Comparison of ENCODE assay signal across 8 mouse cellular contexts in the genomic region with DNA sequence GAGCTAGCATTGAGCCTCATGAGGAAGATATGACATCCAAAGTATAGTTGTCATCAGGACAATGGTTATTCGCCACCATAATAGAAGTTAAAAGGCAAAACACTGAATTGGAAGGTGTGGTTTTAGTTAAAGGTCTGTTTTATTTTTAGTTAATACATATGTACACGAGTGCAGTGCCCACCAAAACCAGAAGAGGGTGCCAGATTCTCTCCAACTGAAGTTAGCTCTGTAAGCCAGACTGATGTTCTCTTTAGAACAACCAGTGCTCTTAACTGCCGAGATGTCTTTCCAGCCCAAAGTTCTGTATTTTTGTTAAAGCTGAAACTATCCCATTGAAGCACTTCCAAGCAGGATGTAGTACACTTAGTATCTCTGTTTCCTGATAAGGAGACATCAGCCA. TPM values are rescaled to one million over a fixed set of nuclear protein-coding genes. Genes with fewer than 3 reads are reported as not detected.
DNase-seq lines count a peak whose midpoint lies in the region; ATAC-seq and TF ChIP-seq lines count a peak whose summit lies in the region.

No protein-coding gene starts in this region.

- no peak overlapping the region for H3K27ac ChIP-seq in liver, adult 2 months (replicated peaks; ENCODE audit: insufficient read depth, low read depth, low read length)
- H3K27ac ChIP-seq in liver, embryonic 12.5 days, result no peak overlapping the region
- no peak overlapping the region for H3K27ac ChIP-seq in limb, embryonic 14.5 days (replicated peaks; ENCODE audit: low read depth, low read length)

- H3K9ac ChIP-seq in liver, adult 2 months (ENCODE audit: low read depth, low read length), result no peak overlapping the region
- H3K9ac ChIP-seq in liver, embryonic 12.5 days, result no peak overlapping the region
- no peak overlapping the region for H3K9ac ChIP-seq in limb, embryonic 14.5 days (ENCODE audit: low read depth, low read length, severe bottlenecking)

- WGBS in liver, adult 2 months, result 23% methylated on average over 3 of the region's 3 CpGs
- 6% methylated on average over 3 of the region's 3 CpGs for WGBS in liver, embryonic 12.5 days (ENCODE audit: insufficient replicate concordance)
- 7% methylated on average over 3 of the region's 3 CpGs for WGBS in limb, embryonic 14.5 days

- H3K79me2 ChIP-seq in liver, adult 2 months (ENCODE audit: control insufficient read depth, insufficient read depth, low read length), result peaks cover 7% of the 10 kb centered on the region; the same call in 1 of the 2 replicates

- peaks cover 22% of the 10 kb centered on the region for H3K36me3 ChIP-seq in liver, adult 2 months (ENCODE audit: control insufficient read depth, insufficient read depth, low read length)
- H3K36me3 ChIP-seq in liver, embryonic 12.5 days, result no peaks in the 10 kb centered on the region
- no peaks in the 10 kb centered on the region for H3K36me3 ChIP-seq in limb, embryonic 14.5 days (ENCODE audit: control insufficient read depth, insufficient read depth, low read length)

- peak; percentile 68 to 90 for DNase-seq in adrenal gland, adult (ENCODE audit: inconsistent age in 2 of 2, low spot score in 1 of 2)
- no peak for DNase-seq in adrenal gland, postnatal 4 days (ENCODE audit: low spot score in 2 of 2)
- DNase-seq in liver, adult 2 months (ENCODE audit: extremely low read depth, low read depth, low spot score), result peak; percentile 65
- DNase-seq in c-Kit-positive CD71-negative TER-119-negative erythroid progenitor cells, embryonic 14.5 days (ENCODE audit: low read depth), result peak; percentile 72
- peak; percentile 67 to 82 for DNase-seq in heart, postnatal 14 days
- peak; percentile 88 for DNase-seq in limb, embryonic 14.5 days (ENCODE audit: low spot score)
- peak; percentile 70 for DNase-seq in right cerebral cortex, adult 18-20 months

- H3K4me3 ChIP-seq in liver, adult 2 months (ENCODE audit: insufficient read depth, low read depth, low read length), result no peak overlapping the region
- no peak overlapping the region for H3K4me3 ChIP-seq in liver, embryonic 12.5 days
- H3K4me3 ChIP-seq in limb, embryonic 14.5 days (replicated peaks; ENCODE audit: low read length), result no peak overlapping the region

- TF ChIP-seq POLR2A in liver, adult 2 months (IDR thresholded peaks at IDR 0.05; ENCODE audit: extremely low read depth, insufficient read depth, low read length), result no peak
- no peak for TF ChIP-seq POLR2A in limb, embryonic 14.5 days (IDR thresholded peaks at IDR 0.05; ENCODE audit: borderline replicate concordance, extremely low read depth, insufficient read depth, insufficient read length)

- peaks cover 4% of the 10 kb centered on the region for H3K4me1 ChIP-seq in liver, adult 2 months (ENCODE audit: control insufficient read depth, insufficient read depth, low read length)
- H3K4me1 ChIP-seq in liver, embryonic 12.5 days, result peaks cover 37% of the 10 kb centered on the region
- peaks cover 2% of the 10 kb centered on the region; the same call in 1 of the 2 replicates for H3K4me1 ChIP-seq in limb, embryonic 14.5 days (ENCODE audit: control insufficient read depth, insufficient read depth, low read length)

- intact Hi-C loops in heart, postnatal 14 days (cut with DNase I), result no loop called here

- H3K9me3 ChIP-seq in liver, embryonic 12.5 days (replicated peaks), result no peaks in the 10 kb centered on the region
- H3K9me3 ChIP-seq in limb, embryonic 14.5 days (ENCODE audit: control insufficient read depth, low read length), result no peaks in the 10 kb centered on the region

- TF ChIP-seq CTCF in liver, adult 2 months (IDR thresholded peaks at IDR 0.05; ENCODE audit: low read depth, low read length), result peak; percentile 22; the same call in 1 of the 2 replicates

- no peak for ATAC-seq in liver, embryonic 12.5 days
- no peak for ATAC-seq in limb, embryonic 14.5 days (ENCODE audit: low FRiP score, low read depth)

- H3K27me3 ChIP-seq in liver, adult 2 months (ENCODE audit: control insufficient read depth, insufficient read depth, low read length), result no peaks in the 10 kb centered on the region
- no peaks in the 10 kb centered on the region for H3K27me3 ChIP-seq in liver, embryonic 12.5 days (replicated peaks)
- H3K27me3 ChIP-seq in limb, embryonic 14.5 days (ENCODE audit: control insufficient read depth, insufficient read depth, low read length), result no peaks in the 10 kb centered on the region

- H3K4me2 ChIP-seq in liver, embryonic 12.5 days, result no peak overlapping the region
- no peak overlapping the region for H3K4me2 ChIP-seq in limb, embryonic 14.5 days (replicated peaks; ENCODE audit: low read depth, low read length, severe bottlenecking)

RNA-seq across cellular contexts. Expression of a gene that starts 4.2 kb away (rescaled TPM):
- total RNA-seq in adrenal gland, postnatal 4 days (2021), result 10 to 100 TPM; 75.8 to 78.4 TPM
- total RNA-seq in liver, adult 2 months (2014; rRNA removed), result 19.5 and 23.8 TPM in 2 replicates
- polyA plus RNA-seq in liver, adult 2 months (2012; rRNA removed), result 49.8 and 62.0 TPM in 2 replicates
- 147 and 155 TPM in 2 replicates for polyA plus RNA-seq in liver, embryonic 12.5 days (2016; fragmentation: Nextera tagmentation; extraction: Ambion mirVana)
- total RNA-seq in heart, postnatal 14 days (2021), result 10 to 100 TPM; 25.6 to 31.1 TPM
- 127 and 164 TPM in 2 replicates for polyA plus RNA-seq in limb, embryonic 14.5 days (2012; rRNA removed)
- polyA plus RNA-seq in limb, embryonic 14.5 days (2014; fragmentation: Nextera tagmentation; extraction: Ambion mirVana), result 133 and 140 TPM in 2 replicates

RNA-seq across cellular contexts. Expression of a gene that starts 10.8 kb away (rescaled TPM):
- under 1 TPM; 0.45 to 0.54 TPM for total RNA-seq in adrenal gland, postnatal 4 days (2021)
- total RNA-seq in liver, adult 2 months (2014; rRNA removed), result 0.07 and 0.18 TPM in 2 replicates
- 0.30 and 0.31 TPM in 2 replicates for polyA plus RNA-seq in liver, adult 2 months (2012; rRNA removed)
- polyA plus RNA-seq in liver, embryonic 12.5 days (2016; fragmentation: Nextera tagmentation; extraction: Ambion mirVana), result 1.9 and 2.0 TPM in 2 replicates
- not detected for total RNA-seq in heart, postnatal 14 days (2021)
- polyA plus RNA-seq in limb, embryonic 14.5 days (2012; rRNA removed), result 0.82 and 1.3 TPM in 2 replicates
- polyA plus RNA-seq in limb, embryonic 14.5 days (2014; fragmentation: Nextera tagmentation; extraction: Ambion mirVana), result 1.2 and 2.0 TPM in 2 replicates

RNA-seq across cellular contexts. Expression of a gene that starts 11.2 kb away (rescaled TPM):
- 100 to 1,000 TPM; 684 to 753 TPM for total RNA-seq in adrenal gland, postnatal 4 days (2021)
- total RNA-seq in liver, adult 2 months (2014; rRNA removed), result 3,170 and 4,966 TPM in 2 replicates
- 12,947 and 13,613 TPM in 2 replicates for polyA plus RNA-seq in liver, adult 2 months (2012; rRNA removed)
- polyA plus RNA-seq in liver, embryonic 12.5 days (2016; fragmentation: Nextera tagmentation; extraction: Ambion mirVana), result 7,751 and 8,218 TPM in 2 replicates
- total RNA-seq in heart, postnatal 14 days (2021), result 100 to 1,000 TPM; 231 to 265 TPM
- 1,503 and 2,450 TPM in 2 replicates for polyA plus RNA-seq in limb, embryonic 14.5 days (2012; rRNA removed)
- polyA plus RNA-seq in limb, embryonic 14.5 days (2014; fragmentation: Nextera tagmentation; extraction: Ambion mirVana), result 4,726 and 4,986 TPM in 2 replicates

RNA-seq across cellular contexts. Expression of a gene that starts 15.7 kb away (rescaled TPM):
- 10 to 100 TPM; 14.9 to 20.7 TPM for total RNA-seq in adrenal gland, postnatal 4 days (2021)
- total RNA-seq in liver, adult 2 months (2014; rRNA removed), result 1.3 and 5.7 TPM in 2 replicates
- polyA plus RNA-seq in liver, adult 2 months (2012; rRNA removed), result 0.28 and 1.5 TPM in 2 replicates
- not detected in 2 replicates for polyA plus RNA-seq in liver, embryonic 12.5 days (2016; fragmentation: Nextera tagmentation; extraction: Ambion mirVana)
- total RNA-seq in heart, postnatal 14 days (2021), result 1 to 10 TPM; 2.8 to 4.6 TPM
- polyA plus RNA-seq in limb, embryonic 14.5 days (2012; rRNA removed), result not detected in 2 replicates
- polyA plus RNA-seq in limb, embryonic 14.5 days (2014; fragmentation: Nextera tagmentation; extraction: Ambion mirVana), result not detected in 2 replicates

RNA-seq across cellular contexts. Expression of a gene that starts 17.7 kb away (rescaled TPM):
- total RNA-seq in adrenal gland, postnatal 4 days (2021), result 10 to 100 TPM; 35.0 to 38.8 TPM
- total RNA-seq in liver, adult 2 months (2014; rRNA removed), result 73.7 and 79.3 TPM in 2 replicates
- 37.2 and 37.7 TPM in 2 replicates for polyA plus RNA-seq in liver, adult 2 months (2012; rRNA removed)
- polyA plus RNA-seq in liver, embryonic 12.5 days (2016; fragmentation: Nextera tagmentation; extraction: Ambion mirVana), result 2.8 and 3.1 TPM in 2 replicates
- total RNA-seq in heart, postnatal 14 days (2021), result 1 to 10 TPM; 4.5 to 6.0 TPM
- polyA plus RNA-seq in limb, embryonic 14.5 days (2012; rRNA removed), result 2.4 and 2.9 TPM in 2 replicates
- polyA plus RNA-seq in limb, embryonic 14.5 days (2014; fragmentation: Nextera tagmentation; extraction: Ambion mirVana), result 2.0 and 2.6 TPM in 2 replicates

Comparison
In these comparisons a context has a peak if more than half of its experiments do, and no peak if none do; other contexts are left out.
1. DNase-seq: peak in adrenal gland, adult (2 of 2), liver, adult 2 months (single experiment), c-Kit-positive CD71-negative TER-119-negative erythroid progenitor cells, embryonic 14.5 days (single experiment), heart, postnatal 14 days (2 of 2), limb, embryonic 14.5 days (single experiment) and right cerebral cortex, adult 18-20 months (single experiment); none in adrenal gland, postnatal 4 days (0 of 2).